Mouse (Mus musculus): ENCODE measurements around the gene Gm3099. TPM values are rescaled to one million over a fixed set of nuclear protein-coding genes. Genes with fewer than 3 reads are reported as not detected.

Gm3099 gene
- not detected in 2 replicates for polyA plus RNA-seq (2012; rRNA removed)

DNA sequence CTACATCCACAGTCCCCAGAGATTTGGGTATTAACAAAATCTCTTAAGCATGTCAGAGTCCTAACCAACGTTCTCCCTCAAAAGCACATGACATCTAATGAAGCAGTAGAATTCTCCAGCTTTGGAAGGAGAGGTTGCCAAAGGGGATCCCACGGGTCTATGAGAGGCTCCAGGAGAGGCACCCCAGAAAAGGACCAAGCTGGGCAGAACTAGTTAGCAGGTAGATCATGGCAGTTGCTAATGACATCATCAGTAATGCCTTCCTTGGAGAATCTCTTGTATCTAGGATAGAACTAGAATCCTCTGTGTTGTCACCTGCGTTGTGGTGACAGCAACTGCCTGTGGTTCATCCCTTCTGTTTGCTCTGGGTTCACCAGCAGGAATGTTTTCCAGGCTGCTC, at the start of gene Gm3099:
Gm3099 (plus strand) TSS at position 301 of the 400 bp plus-strand sequence.

DNA sequence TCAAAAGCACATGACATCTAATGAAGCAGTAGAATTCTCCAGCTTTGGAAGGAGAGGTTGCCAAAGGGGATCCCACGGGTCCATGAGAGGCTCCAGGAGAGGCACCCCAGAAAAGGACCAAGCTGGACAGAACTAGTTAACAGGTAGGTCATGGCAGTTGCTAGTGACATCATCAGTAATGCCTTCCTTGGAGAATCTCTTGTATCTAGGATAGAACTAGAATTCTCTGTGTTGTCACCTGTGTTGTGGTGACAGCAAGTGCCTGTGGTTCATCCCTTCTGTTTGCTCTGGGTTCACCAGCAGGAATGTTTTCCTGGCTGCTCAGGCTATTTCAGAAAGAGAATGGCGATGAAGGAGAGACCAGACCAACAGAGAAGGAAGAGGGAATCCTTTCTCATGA, 34.9 kb upstream of the Gm3099 start, which contains the start of gene Gm3095:
Gm3095 (plus strand) TSS at position 301 of the 400 bp plus-strand sequence.

DNA sequence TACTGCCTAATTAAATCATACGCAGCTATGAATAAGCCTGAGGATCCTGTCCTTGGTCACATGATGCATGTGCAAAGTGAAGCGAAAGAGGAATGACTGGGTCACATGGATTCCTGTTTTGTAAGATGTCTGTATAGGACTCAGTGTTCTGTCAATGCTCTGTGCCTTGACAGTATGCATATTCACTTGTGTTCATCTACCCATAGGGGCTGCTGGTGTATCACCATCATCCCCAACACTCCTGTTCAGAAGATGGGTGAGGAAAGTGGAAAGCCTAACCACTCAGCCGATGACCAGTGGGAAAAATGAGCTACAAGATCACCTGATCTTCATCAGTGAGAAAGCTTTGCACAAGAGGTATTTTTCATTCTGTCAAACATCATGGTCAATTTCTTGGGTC, 25.4 kb downstream of the Gm3099 start, which contains the start of gene Gm5796:
Gm5796 (plus strand) TSS at position 301 of the 400 bp plus-strand sequence.

Other genes with a start within 250 kb of the Gm3099 start
- 0.06 TPM in 1 of 2 replicates, not detected in the other for gene Gm3002, start 188.3 kb upstream of the Gm3099 start, polyA plus RNA-seq (2012; rRNA removed)
- not detected in 2 replicates for gene Gm3033, start 152.1 kb upstream of the Gm3099 start, polyA plus RNA-seq (2012; rRNA removed)
- not detected in 2 replicates for gene Gm2916, start 114.2 kb upstream of the Gm3099 start, polyA plus RNA-seq (2012; rRNA removed)
- gene Gm3029, start 66.6 kb upstream of the Gm3099 start, polyA plus RNA-seq (2012; rRNA removed), result not detected in 2 replicates
- 0.20 TPM in 1 of 2 replicates, not detected in the other for gene Gm3095, start 34.8 kb upstream of the Gm3099 start, polyA plus RNA-seq (2012; rRNA removed)
- not detected in 2 replicates for gene Gm5796, start 25.5 kb downstream of the Gm3099 start, polyA plus RNA-seq (2012; rRNA removed)
- not detected in 2 replicates for gene Gm3115, start 85.7 kb downstream of the Gm3099 start, polyA plus RNA-seq (2012; rRNA removed)
- gene Gm8108, start 112.1 kb downstream of the Gm3099 start, polyA plus RNA-seq (2012; rRNA removed), result 0.22 TPM in 1 of 2 replicates, not detected in the other
- gene Gm3127, start 166.6 kb downstream of the Gm3099 start, polyA plus RNA-seq (2012; rRNA removed), result not detected in 2 replicates
- 0.21 TPM in 1 of 2 replicates, not detected in the other for gene Gm2974, start 184.2 kb downstream of the Gm3099 start, polyA plus RNA-seq (2012; rRNA removed)

All from colon, adult 2 months (tissue).